Mouse (Mus musculus): ENCODE measurements around the gene Cwh43.
"Not testable (repeated sequence)": the region's sequence is repeated elsewhere in the genome, so short reads cannot be mapped to it uniquely, and the experiment has no call there.

Cwh43 gene

DNA sequence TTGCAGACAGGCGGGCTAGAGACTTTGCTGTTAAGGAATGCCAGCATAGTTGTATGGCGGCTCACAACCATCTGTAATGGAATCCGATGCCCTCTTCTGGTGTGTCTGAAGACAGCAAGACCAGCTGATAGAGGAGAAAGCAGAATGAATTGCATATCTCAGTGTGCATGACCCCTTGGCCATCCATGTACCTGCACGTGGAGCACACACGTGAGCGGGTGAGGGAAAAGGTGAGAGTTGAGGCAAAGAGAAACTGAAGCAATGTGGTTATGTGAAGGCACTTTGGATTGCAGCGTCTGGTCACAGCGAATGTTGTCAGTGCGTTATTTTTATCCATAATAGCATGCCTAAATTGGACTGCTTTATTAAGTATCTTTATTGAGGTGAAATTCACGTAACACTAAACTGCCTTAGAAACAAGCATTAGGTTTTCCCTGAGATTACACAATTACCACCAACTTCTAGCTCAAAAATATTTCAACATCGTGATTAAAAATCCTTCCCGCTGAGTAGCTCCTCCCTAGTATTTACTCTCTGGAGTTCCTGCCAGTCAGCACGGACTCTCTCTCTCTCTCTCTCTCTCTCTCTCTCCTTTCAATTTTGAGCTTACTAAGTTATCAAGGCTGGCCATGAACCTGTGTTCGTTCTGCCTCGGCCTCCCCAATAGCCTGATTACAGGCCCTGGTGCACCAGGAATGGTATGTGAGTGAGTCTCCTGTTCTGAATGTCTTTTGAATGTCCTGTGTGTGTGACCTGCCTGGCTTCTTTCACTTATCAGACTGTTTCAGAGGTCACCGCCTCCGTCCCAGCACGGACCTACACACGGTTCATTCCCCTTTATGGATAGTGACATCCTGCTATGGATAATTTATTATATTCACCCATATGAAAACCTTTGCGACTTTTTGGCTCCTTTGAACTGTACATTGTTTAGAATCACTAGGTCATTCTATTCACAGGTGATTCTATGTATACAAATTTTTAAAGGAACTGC is 68.8 kb downstream of the Cwh43 start:
- no peak for DNase-seq (ENCODE audit: low spot score in 2 of 2)

- no peak for DNase-seq (ENCODE audit: low spot score in 2 of 2)
These were observed 74.8 kb downstream of the Cwh43 start, which contains the start of gene Dcun1d4 for GRCm38 (mm10) chr5:73480700-73481099. Dcun1d4 (plus strand) TSS chr5:73481000.

DNA sequence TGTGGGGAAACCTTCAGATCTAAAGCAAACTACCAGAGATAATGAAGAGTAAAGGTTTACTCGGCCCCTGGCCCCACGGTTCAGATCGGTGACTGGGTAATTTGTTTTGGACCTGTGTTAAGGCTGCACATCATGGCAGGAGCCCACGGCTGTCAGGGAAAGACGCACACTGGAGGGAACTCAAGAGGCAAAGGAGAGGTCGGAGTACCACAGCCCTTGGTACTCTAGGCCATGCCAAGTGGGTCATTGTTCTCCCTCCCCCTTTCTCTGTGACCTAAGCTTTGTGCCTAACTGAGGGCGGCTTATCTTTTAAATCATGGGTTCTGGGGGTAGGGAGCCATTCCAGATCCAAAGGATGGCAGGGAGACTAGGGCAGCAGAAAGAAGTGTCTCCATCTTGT is 75.5 kb downstream of the Cwh43 start:
- DNase-seq (ENCODE audit: low spot score in 2 of 2) = no peak

- not testable (repeated sequence) for DNase-seq (ENCODE audit: low spot score in 2 of 2)
These were observed 76.5 kb downstream of the Cwh43 start for GRCm38 (mm10) chr5:73482381-73482780.

DNA sequence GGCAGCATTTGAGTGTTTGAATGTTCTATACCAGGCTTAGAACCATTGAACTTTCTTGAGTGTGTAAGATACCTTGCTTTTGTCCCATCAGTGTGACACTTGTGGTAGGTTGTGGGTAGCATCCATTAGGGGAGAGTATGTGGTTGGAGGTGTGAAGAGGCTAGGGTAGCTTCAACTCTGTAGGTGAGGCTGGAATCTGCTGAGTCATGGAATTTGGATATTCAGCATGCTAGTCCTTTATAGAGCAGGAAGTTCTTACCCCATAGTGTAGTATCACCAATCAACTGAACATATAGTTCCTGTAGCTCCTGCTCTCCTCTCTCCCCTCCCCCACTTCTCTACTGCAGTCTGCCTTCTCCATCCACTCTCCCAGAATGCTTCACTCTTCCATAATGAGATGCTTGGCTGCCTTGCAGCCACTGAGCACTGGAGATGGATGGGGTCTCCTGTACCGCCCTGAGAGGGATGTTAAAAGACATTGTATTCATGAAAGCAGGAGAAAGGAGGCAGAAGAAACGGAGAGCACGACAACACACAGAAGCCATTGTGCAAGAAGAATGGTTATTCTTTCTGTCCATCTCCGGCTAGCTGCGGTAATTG is 78.2 kb downstream of the Cwh43 start:
- no peak for DNase-seq (ENCODE audit: low spot score in 2 of 2)

GRCm38 (mm10) chr5:73486451-73486850 is 80.6 kb downstream of the Cwh43 start:
- DNase-seq (ENCODE audit: low spot score in 2 of 2) = no peak

DNA sequence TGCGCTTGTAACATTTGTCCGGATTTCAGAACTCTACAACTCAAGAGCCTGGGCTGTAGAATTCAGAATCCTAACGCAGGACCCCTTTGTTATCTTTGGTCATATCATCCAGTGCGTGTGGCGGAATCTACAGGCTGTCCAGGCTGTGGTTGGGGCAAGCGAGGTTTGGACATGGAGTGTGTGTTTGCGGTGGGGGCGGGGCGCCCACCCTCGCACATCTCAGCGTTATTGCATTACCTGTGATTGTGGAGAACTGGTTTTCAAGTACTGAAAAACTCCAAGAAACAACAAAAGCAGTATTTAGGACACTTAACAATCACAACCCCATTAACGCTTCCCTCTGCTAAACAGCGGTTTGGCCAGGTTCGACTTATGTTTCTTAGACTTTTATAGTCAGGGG is 84.0 kb downstream of the Cwh43 start:
- DNase-seq (ENCODE audit: low spot score in 2 of 2) = no peak

GRCm38 (mm10) chr5:73490596-73491073 is 84.8 kb downstream of the Cwh43 start:
- DNase-seq (ENCODE audit: low spot score in 2 of 2) = peak; percentile 99

DNA sequence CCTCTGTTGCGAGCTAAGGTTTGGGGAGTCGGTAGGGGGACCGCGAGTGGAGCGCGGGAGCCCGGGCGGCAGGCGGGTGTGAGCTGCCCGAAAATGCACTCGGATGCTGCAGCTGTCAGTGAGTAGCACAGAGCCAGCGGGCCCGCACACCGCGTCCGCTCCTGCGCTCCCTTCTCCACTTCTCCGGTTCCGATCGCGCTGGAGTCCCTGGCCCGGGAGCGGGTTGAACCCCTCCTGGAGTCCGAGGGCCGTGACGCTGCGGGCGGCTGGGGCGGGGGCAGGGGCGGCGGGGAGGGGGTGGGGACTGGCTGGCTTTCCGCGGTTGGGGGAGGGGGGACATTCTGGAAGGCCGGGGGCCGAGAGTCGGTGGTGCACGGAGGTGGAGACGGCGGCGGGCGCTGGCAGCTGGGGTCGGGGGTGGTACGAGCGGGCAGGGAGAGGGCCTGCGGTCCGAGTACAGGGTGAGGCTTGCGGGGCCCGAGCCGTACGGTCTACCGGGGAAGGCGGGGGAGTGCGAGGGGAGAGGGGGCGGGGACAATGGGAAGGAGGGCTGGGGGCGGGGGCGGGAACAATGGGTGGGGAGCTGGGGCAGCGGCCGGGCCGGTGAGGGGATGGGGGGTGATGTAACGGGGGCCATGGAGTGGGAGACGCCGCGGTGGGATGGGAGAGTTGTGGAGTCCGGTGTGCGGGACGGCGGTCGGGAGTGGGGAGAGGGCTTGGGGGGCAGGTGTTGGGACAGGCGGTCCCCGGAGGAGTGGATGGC is 85.4 kb downstream of the Cwh43 start:
- DNase-seq (ENCODE audit: low spot score in 2 of 2) = peak in 1 of 2 experiments; percentile 13

- DNase-seq (ENCODE audit: low spot score in 2 of 2) = peak; percentile 76 to 81
These were observed 86.2 kb downstream of the Cwh43 start for GRCm38 (mm10) chr5:73491837-73492720.

- DNase-seq (ENCODE audit: low spot score in 2 of 2) = no peak
These were observed 91.5 kb downstream of the Cwh43 start for GRCm38 (mm10) chr5:73497401-73497800.

DNA sequence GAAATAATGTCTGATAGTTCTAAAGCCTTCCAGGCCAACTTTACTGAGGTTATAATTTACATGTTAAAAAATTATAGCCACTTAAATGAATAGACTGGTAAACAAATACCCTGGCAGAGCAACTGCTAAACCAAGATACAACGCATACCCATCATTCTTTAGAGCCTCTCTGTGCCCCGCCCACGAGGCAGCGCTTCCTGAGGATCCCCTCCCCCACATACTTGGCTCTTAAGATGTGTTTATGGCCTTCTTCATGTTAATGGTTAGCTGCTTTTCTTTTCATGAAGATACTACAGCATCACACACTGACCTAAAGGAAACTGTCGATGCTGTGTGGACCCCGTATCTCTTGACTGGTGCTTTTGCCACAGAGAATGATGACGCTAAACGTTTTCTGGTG is 92.7 kb downstream of the Cwh43 start:
- no peak for DNase-seq (ENCODE audit: low spot score in 2 of 2)

DNA sequence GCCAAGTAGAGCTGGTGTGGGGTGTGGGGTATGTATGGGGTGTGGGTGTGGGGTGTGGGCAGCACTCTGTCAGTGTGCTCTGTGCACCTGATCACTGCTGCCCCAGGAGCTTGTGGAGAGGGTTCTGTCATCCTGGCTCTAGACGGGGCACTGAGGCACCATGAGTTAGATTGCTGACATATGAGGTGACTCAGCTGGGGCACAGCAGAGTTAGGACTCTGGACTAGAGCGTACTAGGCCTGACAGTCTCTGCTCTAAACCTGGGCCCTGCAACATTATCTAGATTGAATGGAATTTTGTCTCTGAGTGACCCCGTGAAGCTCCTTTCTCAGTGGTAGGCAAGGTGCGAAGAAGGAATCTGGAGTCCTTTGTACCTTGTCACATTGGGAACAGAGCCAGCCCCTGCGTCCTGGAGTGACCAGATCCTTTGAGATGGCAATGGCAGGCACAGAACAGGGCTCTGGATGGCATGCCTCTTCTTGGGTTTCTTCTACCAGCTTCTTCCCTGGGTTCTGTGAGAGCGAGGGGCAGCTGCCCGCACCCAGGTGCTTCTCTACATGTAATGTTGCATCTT is 95.1 kb downstream of the Cwh43 start:
- no peak for DNase-seq (ENCODE audit: low spot score in 2 of 2)

DNA sequence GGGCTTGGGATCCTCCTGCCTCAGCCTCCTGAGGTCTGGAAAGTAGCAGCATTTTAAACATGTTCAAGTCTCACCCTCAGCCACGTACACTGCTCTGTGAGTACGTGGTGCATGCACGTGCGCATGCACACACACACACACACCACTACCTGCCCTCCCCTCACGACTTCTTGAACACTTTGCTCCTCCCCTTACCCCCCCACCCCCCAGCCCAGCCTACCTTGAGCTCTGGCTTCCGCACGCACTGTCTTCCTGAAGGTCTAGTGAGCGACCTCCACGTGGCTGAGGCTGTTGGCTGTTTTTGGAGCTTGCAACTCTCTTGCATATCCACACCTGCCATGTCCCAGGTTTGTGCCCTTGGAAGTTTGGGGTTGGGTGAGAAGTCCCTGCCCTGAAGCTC is 96.5 kb downstream of the Cwh43 start:
- DNase-seq (ENCODE audit: low spot score in 2 of 2) = no peak
